Mouse (Mus musculus) stomach, postnatal 0 days (tissue): ENCODE measurements at regions not wholly inside any gene's neighbourhood (a gene's known extent, or its start where the extent isn't known, plus 50 kb on each side); places are given as distances from the start of the nearest gene placed in this dataset.

Experiments used
- CTCF ChIP-seq: IDR thresholded peaks from 2 replicates; pipeline ENCODE4 v1.5.1; 2016; ENCODE audit warnings: antibody characterized with exemption, low read depth, mild to moderate bottlenecking, moderate library complexity
- EP300 ChIP-seq: optimal IDR thresholded peaks from 2 replicates; pipeline ENCODE3; 2016; ENCODE audit warnings: antibody characterized with exemption

GRCm38 (mm10) chr12:7560245-7560644 lies 417.2 kb upstream of the Apob start:
- TF ChIP-seq CTCF (no peak), EP300 (no peak)
